8 mouse cellular contexts compared by ENCODE assay signal in genomic region chr3:51417135-51417458, GRCm38 (mm10). TPM values are rescaled to one million over a fixed set of nuclear protein-coding genes. Genes with fewer than 3 reads are reported as not detected.
A peak's percentile ranks its signal among the peaks of the same experiment; 100 is the strongest.
DNase-seq lines count a peak whose midpoint lies in the region; ATAC-seq and TF ChIP-seq lines count a peak whose summit lies in the region.

No protein-coding gene starts in this region.

- peak overlapping the region; percentile 67 for H3K4me2 ChIP-seq in CH12.LX (ENCODE audit: insufficient read depth, low read depth, poor library complexity, severe bottlenecking)
- H3K4me2 ChIP-seq in forebrain, embryonic 15.5 days (replicated peaks): peak overlapping the region; percentile 84
- H3K4me2 ChIP-seq in liver, embryonic 16.5 days (ENCODE audit: low read depth, low read length): peak overlapping the region; percentile 82

- TF ChIP-seq EP300 in CH12.LX (IDR thresholded peaks at IDR 0.05; ENCODE audit: low read length): no peak

- no peak for TF ChIP-seq RAD21 in CH12.LX (IDR thresholded peaks at IDR 0.05; ENCODE audit: low read depth, low read length)

- H3K27ac ChIP-seq in heart, embryonic 10.5 days: peak overlapping the region; percentile 97
- H3K27ac ChIP-seq in CH12.LX (ENCODE audit: insufficient read depth, low read depth): no peak overlapping the region
- no peak overlapping the region; the same call in 1 of the 2 replicates for H3K27ac ChIP-seq in forebrain, embryonic 15.5 days (replicated peaks)
- H3K27ac ChIP-seq in liver, embryonic 16.5 days (ENCODE audit: low read length): peak overlapping the region; percentile 96

- no peak for TF ChIP-seq POLR2A in CH12.LX (IDR thresholded peaks at IDR 0.05; ENCODE audit: low read depth, low read length)

- H3K9me3 ChIP-seq in heart, embryonic 10.5 days: no peaks in the 10 kb centered on the region
- no peaks in the 10 kb centered on the region for H3K9me3 ChIP-seq in CH12.LX (replicated peaks; ENCODE audit: low read length)
- no peaks in the 10 kb centered on the region for H3K9me3 ChIP-seq in forebrain, embryonic 15.5 days
- no peaks in the 10 kb centered on the region for H3K9me3 ChIP-seq in liver, embryonic 16.5 days (replicated peaks; ENCODE audit: control insufficient read depth, low read length)

- dilution Hi-C loops in CH12.LX (cut with MboI; ENCODE audit: extremely low pct_ligation_motif_present, extremely low pct_unique_long_range_greater_than_20kb, low sequenced_read_pairs): no loop called here

- 8% methylated on average over 8 of the region's 8 CpGs for WGBS in heart, embryonic 10.5 days
- WGBS in forebrain, embryonic 15.5 days: 10% methylated on average over 8 of the region's 8 CpGs
- WGBS in liver, embryonic 16.5 days (ENCODE audit: insufficient replicate concordance): 6% methylated on average over 8 of the region's 8 CpGs

- ATAC-seq in forebrain, embryonic 15.5 days (replicated peaks): no peak
- no peak for ATAC-seq in liver, embryonic 16.5 days (ENCODE audit: low read depth)

- 0 out of 2 replicates have a peak, but pooled peaks cover 2% of the 10 kb centered on the region for H3K36me3 ChIP-seq in heart, embryonic 10.5 days
- peaks cover 4 to 30% of the 10 kb centered on the region in 2 experiments for H3K36me3 ChIP-seq in CH12.LX (replicated peaks in 1 of 2; ENCODE audit: control insufficient read depth in 1 of 2, insufficient read depth in 1 of 2, low read length in 1 of 2)
- no peaks in the 10 kb centered on the region for H3K36me3 ChIP-seq in forebrain, embryonic 15.5 days
- no peaks in the 10 kb centered on the region for H3K36me3 ChIP-seq in liver, embryonic 16.5 days (ENCODE audit: control insufficient read depth, insufficient read depth)

- peak overlapping the region; percentile 100 for H3K4me3 ChIP-seq in heart, embryonic 10.5 days
- H3K4me3 ChIP-seq in CH12.LX (replicated peaks in 1 of 3; ENCODE audit: low read depth in 2 of 3, low read length in 2 of 3, poor library complexity in 1 of 3): peak overlapping the region; percentile 78 to 82 (median 80)
- H3K4me3 ChIP-seq in forebrain, embryonic 15.5 days: peak overlapping the region; percentile 75
- peak overlapping the region; percentile 97 for H3K4me3 ChIP-seq in liver, embryonic 16.5 days (ENCODE audit: low read depth, low read length)

- H3K4me1 ChIP-seq in heart, embryonic 10.5 days: peaks cover 16% of the 10 kb centered on the region
- H3K4me1 ChIP-seq in CH12.LX (ENCODE audit: control insufficient read depth in 1 of 2, insufficient read depth in 2 of 2): peaks cover 0 to 53% of the 10 kb centered on the region in 2 experiments; a peak in 3 of 4 replicates
- peaks cover 35% of the 10 kb centered on the region for H3K4me1 ChIP-seq in forebrain, embryonic 15.5 days
- peaks cover 26% of the 10 kb centered on the region for H3K4me1 ChIP-seq in liver, embryonic 16.5 days (ENCODE audit: control insufficient read depth, low read depth, low read length)

- H3K79me2 ChIP-seq in CH12.LX (replicated peaks; ENCODE audit: control insufficient read depth, extremely low read depth, insufficient read depth, poor library complexity, severe bottlenecking): peaks cover 69% of the 10 kb centered on the region

- DNase-seq in heart, embryonic 10.5 days (ENCODE audit: low spot score): no peak
- DNase-seq in heart, adult 18-20 months: no peak
- DNase-seq in CH12.LX (ENCODE audit: extremely low read depth): no peak
- DNase-seq in urinary bladder, postnatal 10 days (ENCODE audit: low spot score): no peak
- no peak for DNase-seq in thymus, postnatal 14 days
- DNase-seq in T-cell, adult 2 months (ENCODE audit: low spot score): no peak

- H3K9ac ChIP-seq in CH12.LX (ENCODE audit: insufficient read depth, low read depth): peak overlapping the region; percentile 97
- peak overlapping the region; percentile 77 for H3K9ac ChIP-seq in forebrain, embryonic 15.5 days (replicated peaks)
- peak overlapping the region; percentile 97 for H3K9ac ChIP-seq in liver, embryonic 16.5 days (ENCODE audit: low read depth, low read length)

- in situ Hi-C loops in CH12.LX (cut with MboI; ENCODE audit: low pct_ligation_motif_present, low pct_unique_long_range_greater_than_20kb, low sequenced_read_pairs): no loop called here

- no peaks in the 10 kb centered on the region for H3K27me3 ChIP-seq in heart, embryonic 10.5 days (ENCODE audit: insufficient read depth, poor library complexity, severe bottlenecking)
- H3K27me3 ChIP-seq in CH12.LX (replicated peaks): no peaks in the 10 kb centered on the region
- no peaks in the 10 kb centered on the region for H3K27me3 ChIP-seq in forebrain, embryonic 15.5 days
- no peaks in the 10 kb centered on the region for H3K27me3 ChIP-seq in liver, embryonic 16.5 days (ENCODE audit: control insufficient read depth, insufficient read depth, low read depth, low read length)

- no peak for TF ChIP-seq CTCF in CH12.LX (conservative IDR thresholded peaks at IDR 0.05 in 1 of 2, IDR thresholded peaks at IDR 0.05 in 1 of 2; ENCODE audit: low read depth in 2 of 2, low read length in 2 of 2)

TF ChIP-seq in CH12.LX, 34 proteins besides CTCF, POLR2A, EP300 and RAD21:
- TF ChIP-seq USF2 (conservative IDR thresholded peaks at IDR 0.05; ENCODE audit: low read depth, low read length): no peak
- no peak for TF ChIP-seq MYC (IDR thresholded peaks at IDR 0.05; ENCODE audit: low read depth, low read length)
- no peak for TF ChIP-seq USF1 (IDR thresholded peaks at IDR 0.05; ENCODE audit: low read depth, low read length)
- no peak for TF ChIP-seq ELF1 (IDR thresholded peaks at IDR 0.05; ENCODE audit: low read depth, low read length)
- no peak for TF ChIP-seq GABPA (IDR thresholded peaks at IDR 0.05; ENCODE audit: insufficient replicate concordance, low read depth, low read length)
- TF ChIP-seq NRF1 (IDR thresholded peaks at IDR 0.05; ENCODE audit: low read depth, low read length): no peak
- TF ChIP-seq CHD1 (IDR thresholded peaks at IDR 0.05; ENCODE audit: low read depth, low read length): no peak
- no peak for TF ChIP-seq SIN3A (IDR thresholded peaks at IDR 0.05; ENCODE audit: low read length)
- no peak for TF ChIP-seq TBP (conservative IDR thresholded peaks at IDR 0.05; ENCODE audit: low read depth, low read length)
- no peak for TF ChIP-seq ZMIZ1 (IDR thresholded peaks at IDR 0.05; ENCODE audit: low read depth, low read length)
- TF ChIP-seq KAT2A (IDR thresholded peaks at IDR 0.05; ENCODE audit: insufficient replicate concordance, low read length): no peak
- TF ChIP-seq POLR2AphosphoS2 (IDR thresholded peaks at IDR 0.05; ENCODE audit: low read depth, low read length): no peak
- no peak for TF ChIP-seq HCFC1 (IDR thresholded peaks at IDR 0.05; ENCODE audit: low read depth, low read length)
- TF ChIP-seq ZKSCAN1 (IDR thresholded peaks at IDR 0.05; ENCODE audit: borderline replicate concordance, low read depth, low read length): no peak
- no peak for TF ChIP-seq SMC3 (IDR thresholded peaks at IDR 0.05; ENCODE audit: low read depth, low read length)
- TF ChIP-seq ZNF384 (IDR thresholded peaks at IDR 0.05; ENCODE audit: low read depth, low read length): no peak
- no peak for TF ChIP-seq MAFK (IDR thresholded peaks at IDR 0.05; ENCODE audit: insufficient replicate concordance, low read length)
- no peak for TF ChIP-seq TCF12 (IDR thresholded peaks at IDR 0.05; ENCODE audit: low read depth, low read length)
- no peak for TF ChIP-seq PAX5 (IDR thresholded peaks at IDR 0.05; ENCODE audit: low read length)
- TF ChIP-seq MAX (IDR thresholded peaks at IDR 0.05; ENCODE audit: low read length): no peak

RNA-seq across cellular contexts. Expression of gene Naa15, which starts 2.1 kb away (rescaled TPM):
- 52.2 and 58.3 TPM in 2 replicates for polyA plus RNA-seq in heart, embryonic 10.5 days (2016; fragmentation: Nextera tagmentation; extraction: Ambion mirVana)
- total RNA-seq in heart, adult 18-20 months (2021): 10 to 100 TPM; 54.8 TPM
- total RNA-seq in CH12.LX (2012; rRNA removed) (27.6 and 34.1 TPM in 2 replicates), CH12.LX (2014; rRNA removed) (59.0 and 59.9 TPM in 2 replicates)
- 85.8 and 95.3 TPM in 2 replicates for polyA plus RNA-seq in CH12.LX (2012; ENCODE audit: insufficient read length, low read depth)
- 56.5 and 65.6 TPM in 2 replicates for polyA plus RNA-seq in forebrain, embryonic 15.5 days (2015; fragmentation: Nextera tagmentation; extraction: Ambion mirVana)
- polyA plus RNA-seq in liver, embryonic 16.5 days (2015; fragmentation: Nextera tagmentation; extraction: Ambion mirVana): 15.3 and 16.3 TPM in 2 replicates

RNA-seq across cellular contexts. Expression of gene Ndufc1, which starts 8.3 kb away (rescaled TPM):
- polyA plus RNA-seq in heart, embryonic 10.5 days (2016; fragmentation: Nextera tagmentation; extraction: Ambion mirVana): 874 and 1,125 TPM in 2 replicates
- total RNA-seq in heart, adult 18-20 months (2021): 1,000 to 10,000 TPM; 1,753 to 1,760 TPM
- total RNA-seq in CH12.LX (2012; rRNA removed) (213 and 233 TPM in 2 replicates), CH12.LX (2014; rRNA removed) (206 and 234 TPM in 2 replicates)
- polyA plus RNA-seq in CH12.LX (2012; ENCODE audit: insufficient read length, low read depth): 109 and 159 TPM in 2 replicates
- polyA plus RNA-seq in forebrain, embryonic 15.5 days (2015; fragmentation: Nextera tagmentation; extraction: Ambion mirVana): 732 and 752 TPM in 2 replicates
- 397 and 419 TPM in 2 replicates for polyA plus RNA-seq in liver, embryonic 16.5 days (2015; fragmentation: Nextera tagmentation; extraction: Ambion mirVana)

RNA-seq across cellular contexts. Expression of gene Mgarp, which starts 20.6 kb away (rescaled TPM):
- 20.6 and 21.1 TPM in 2 replicates for polyA plus RNA-seq in heart, embryonic 10.5 days (2016; fragmentation: Nextera tagmentation; extraction: Ambion mirVana)
- under 1 TPM; 0.31 to 0.35 TPM for total RNA-seq in heart, adult 18-20 months (2021)
- total RNA-seq in CH12.LX (2012; rRNA removed) (not detected in 2 replicates), CH12.LX (2014; rRNA removed) (not detected in 2 replicates)
- 0.23 TPM in 1 of 2 replicates, not detected in the other for polyA plus RNA-seq in CH12.LX (2012; ENCODE audit: insufficient read length, low read depth)
- polyA plus RNA-seq in forebrain, embryonic 15.5 days (2015; fragmentation: Nextera tagmentation; extraction: Ambion mirVana): 0.50 and 0.60 TPM in 2 replicates
- 3.0 TPM in 2 replicates for polyA plus RNA-seq in liver, embryonic 16.5 days (2015; fragmentation: Nextera tagmentation; extraction: Ambion mirVana)

Comparison
In these comparisons a context has a peak if more than half of its experiments do, and no peak if none do; other contexts are left out.
1. H3K27ac ChIP-seq: peak in heart, embryonic 10.5 days (single experiment) and liver, embryonic 16.5 days (single experiment); none in CH12.LX (single experiment) and forebrain, embryonic 15.5 days (single experiment).
2. Peak in every context shown above with its lines, with median percentiles within 50 percentile points of each other: H3K4me3 ChIP-seq, H3K4me2 ChIP-seq and H3K9ac ChIP-seq.